Comparison of ENCODE assay signal across 8 mouse cellular contexts in genomic region chr14:76876015-76876414, GRCm38 (mm10).
A peak's percentile ranks its signal among the peaks of the same experiment; 100 is the strongest.
DNase-seq lines count a peak whose midpoint lies in the region; TF ChIP-seq lines count a peak whose summit lies in the region.

No protein-coding gene starts in this region.

- DNase-seq in gastrocnemius, adult 18-20 months (ENCODE audit: low spot score), result peak; percentile 66
- DNase-seq in gastrocnemius, postnatal 25 days, result no peak
- peak; percentile 28 for DNase-seq in CD4-positive helper T cell, adult 2 months (ENCODE audit: low read depth, low spot score)
- DNase-seq in c-Kit-positive CD71-positive TER-119-positive erythroid progenitor cells, embryonic 14.5 days (ENCODE audit: low spot score), result peak; percentile 31
- DNase-seq in gastrocnemius, postnatal 10 days, result peak; percentile 44
- peak; percentile 74 to 78 for DNase-seq in kidney, postnatal 36 days
- DNase-seq in lung, adult 2 months, result peak; percentile 31
- DNase-seq in spleen, postnatal 36 days (ENCODE audit: low spot score in 2 of 2), result peak; percentile 11 to 31

- WGBS in lung, adult 2 months, result 42% methylated on average over 7 of the region's 7 CpGs

- no peak for TF ChIP-seq CTCF in lung, adult 2 months (IDR thresholded peaks at IDR 0.05; ENCODE audit: insufficient read depth, low read length)

- peaks cover 10% of the 10 kb centered on the region for H3K4me1 ChIP-seq in lung, adult 2 months (ENCODE audit: control insufficient read depth, insufficient read depth, low read length)

- no peak overlapping the region for H3K4me3 ChIP-seq in lung, adult 2 months (replicated peaks; ENCODE audit: extremely low read depth, low read depth, low read length)

- TF ChIP-seq POLR2A in lung, adult 2 months (IDR thresholded peaks at IDR 0.05; ENCODE audit: borderline replicate concordance, extremely low read depth, low read depth, low read length), result no peak
